Mouse (Mus musculus): Measurements from ENCODE around the gene Nadk.

DNA sequence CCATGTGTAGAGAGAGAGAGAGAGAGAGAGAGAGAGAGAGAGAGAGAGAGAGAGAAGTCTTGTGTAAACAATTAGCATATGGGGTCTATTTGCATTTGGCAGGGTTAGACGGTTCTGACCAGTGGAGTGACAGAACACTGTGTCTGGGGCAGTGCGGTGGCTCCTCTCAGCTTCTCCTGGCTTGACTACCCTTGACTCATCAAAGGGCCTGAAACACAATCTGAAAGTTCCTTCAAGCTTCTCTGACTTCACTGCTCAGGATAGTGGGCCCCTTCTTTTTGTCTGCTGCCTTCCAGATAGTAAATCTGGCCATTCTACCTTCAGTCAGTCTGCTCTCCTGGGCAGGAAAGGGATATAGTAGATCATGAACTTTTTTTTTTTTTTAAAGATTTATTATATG is 44.6 kb downstream of the Nadk start:
- TF ChIP-seq CTCF (IDR thresholded peaks at IDR 0.05; ENCODE audit: control insufficient read depth, insufficient read depth, insufficient replicate concordance, low read depth, low read length), result no peak
- TF ChIP-seq POLR2A (IDR thresholded peaks at IDR 0.05; ENCODE audit: control insufficient read depth, low read depth, low read length), result no peak
